Mouse (Mus musculus): ENCODE data around the gene Abhd13. TPM values are rescaled to one million over a fixed set of nuclear protein-coding genes. Genes with fewer than 3 reads are reported as not detected.

Gene Abhd13
- total and polyA plus RNA-seq, 3 experiments: 14.0 to 15.5 TPM; not detected in 1

GRCm38 (mm10) chr8:9935574-9935973 lies 41.9 kb upstream of the Abhd13 start:
- H3K9me3 ChIP-seq (replicated peaks; ENCODE audit: insufficient read depth, low read length): no peaks in the 10 kb centered on the region
- no peak overlapping the region for H3K4me3 ChIP-seq (ENCODE audit: control insufficient read depth in 1 of 2, insufficient read depth in 1 of 2, low read depth in 2 of 2, low read length in 2 of 2)
- no peaks in the 10 kb centered on the region for H3K79me2 ChIP-seq (ENCODE audit: control insufficient read depth, insufficient read depth, low read length, poor library complexity)
- TF ChIP-seq E2F4 (IDR thresholded peaks at IDR 0.05; ENCODE audit: borderline replicate concordance, low read depth, low read length) (no peak), CHD1 (IDR thresholded peaks at IDR 0.05; ENCODE audit: low read depth, low read length) (no peak), NRF1 (IDR thresholded peaks at IDR 0.05; ENCODE audit: insufficient read depth, low read depth, low read length, poor library complexity, severe bottlenecking) (no peak), EP300 (IDR thresholded peaks at IDR 0.05; ENCODE audit: low read depth in 1 of 2, low read length in 2 of 2) (no peak), KAT2A (conservative IDR thresholded peaks at IDR 0.05; ENCODE audit: low read depth, low read length) (no peak), POLR2A (IDR thresholded peaks at IDR 0.05; ENCODE audit: control insufficient read depth in 1 of 2, insufficient read depth in 1 of 2, low read depth in 1 of 2, low read length in 2 of 2, poor library complexity in 1 of 2) (no peak), UBTF (IDR thresholded peaks at IDR 0.05; ENCODE audit: borderline replicate concordance, insufficient read depth, low read depth, low read length) (no peak), USF1 (IDR thresholded peaks at IDR 0.05; ENCODE audit: low read depth, low read length) (no peak), TAL1 (IDR thresholded peaks at IDR 0.05; ENCODE audit: low read length) (no peak), ELF1 (IDR thresholded peaks at IDR 0.05; ENCODE audit: low read depth, low read length) (no peak), MYB (IDR thresholded peaks at IDR 0.05; ENCODE audit: low read depth, low read length) (no peak), MXI1 (IDR thresholded peaks at IDR 0.05; ENCODE audit: low read depth, low read length) (no peak), MAFK (IDR thresholded peaks at IDR 0.05; ENCODE audit: borderline replicate concordance, low read depth, low read length) (no peak), ETS1 (IDR thresholded peaks at IDR 0.05; ENCODE audit: low read depth, low read length) (no peak), POLR2AphosphoS5 (IDR thresholded peaks at IDR 0.05; ENCODE audit: borderline replicate concordance, low read depth, low read length) (no peak), RAD21 (IDR thresholded peaks at IDR 0.05; ENCODE audit: low read depth, low read length) (no peak), BHLHE40 (IDR thresholded peaks at IDR 0.05; ENCODE audit: borderline replicate concordance, low read depth, low read length) (no peak)
- no peaks in the 10 kb centered on the region for H3K27me3 ChIP-seq (ENCODE audit: control insufficient read depth in 1 of 2, insufficient read depth in 2 of 2, low read length in 2 of 2)
- H3K36me3 ChIP-seq (ENCODE audit: control insufficient read depth in 1 of 2, insufficient read depth in 2 of 2, low read length in 2 of 2): no peaks in the 10 kb centered on the region
- no peak overlapping the region for H3K27ac ChIP-seq (ENCODE audit: control insufficient read depth, low read depth, low read length)
- no peak for DNase-seq (ENCODE audit: low read depth, low spot score)
- no peaks in the 10 kb centered on the region for H3K4me1 ChIP-seq (ENCODE audit: control insufficient read depth in 1 of 2, insufficient read depth in 2 of 2, low read length in 2 of 2)
- no peak overlapping the region for H3K9ac ChIP-seq (ENCODE audit: control insufficient read depth, low read depth, low read length, poor library complexity, severe bottlenecking)

DNA sequence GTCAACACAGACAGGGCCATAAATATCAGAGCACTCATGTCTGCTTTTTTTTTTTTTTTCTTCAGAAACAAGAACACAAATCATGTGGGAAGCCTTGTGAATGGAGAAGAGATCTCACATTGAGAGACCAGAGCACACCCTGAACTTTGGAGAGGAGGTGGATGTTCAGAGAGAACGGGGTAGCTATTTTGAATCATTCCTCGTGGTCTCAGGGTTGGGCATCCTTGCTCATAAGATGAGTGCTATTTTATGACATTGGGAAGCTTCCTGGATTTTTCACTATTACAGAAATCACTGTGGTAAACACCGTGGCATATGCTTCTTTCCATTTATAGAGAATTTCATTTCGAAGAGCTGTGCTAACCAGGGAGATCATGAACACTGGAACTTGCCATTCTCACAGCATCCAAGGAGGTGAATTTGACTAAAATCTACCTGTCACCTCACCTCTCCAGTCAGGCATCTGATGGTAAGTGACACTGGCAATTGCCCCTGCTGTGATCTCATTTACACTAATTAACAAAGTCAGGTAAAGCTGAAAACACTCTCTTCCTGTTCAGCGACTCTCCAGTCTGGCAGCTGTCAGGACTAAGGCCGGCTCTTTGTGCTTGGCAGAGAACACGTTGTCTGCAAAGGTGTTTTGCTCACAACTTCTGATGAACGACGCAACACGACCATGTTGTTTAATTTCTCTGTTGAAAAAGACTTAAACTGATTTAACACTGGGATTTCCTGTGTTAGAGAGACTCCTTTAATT lies 28.2 kb upstream of the Abhd13 start:
- H3K27ac ChIP-seq (ENCODE audit: control insufficient read depth, low read depth, low read length): no peak overlapping the region
- TF ChIP-seq MAFK (IDR thresholded peaks at IDR 0.05; ENCODE audit: borderline replicate concordance, low read depth, low read length): no peak
- TF ChIP-seq MYC (IDR thresholded peaks at IDR 0.05; ENCODE audit: low read depth, low read length): no peak
- TF ChIP-seq GATA1 (IDR thresholded peaks at IDR 0.05; ENCODE audit: low read depth, low read length): no peak
- TF ChIP-seq CTCF (IDR thresholded peaks at IDR 0.05 in 2 of 3, conservative IDR thresholded peaks at IDR 0.05 in 1 of 3; ENCODE audit: control insufficient read depth in 1 of 3, insufficient read depth in 1 of 3, low read depth in 2 of 3, low read length in 3 of 3, poor library complexity in 1 of 3, severe bottlenecking in 1 of 3): no peak
- no peaks in the 10 kb centered on the region for H3K9me3 ChIP-seq (replicated peaks; ENCODE audit: insufficient read depth, low read length)
- H3K27me3 ChIP-seq (ENCODE audit: control insufficient read depth in 1 of 2, insufficient read depth in 2 of 2, low read length in 2 of 2): no peaks in the 10 kb centered on the region
- H3K4me3 ChIP-seq (ENCODE audit: control insufficient read depth in 1 of 2, insufficient read depth in 1 of 2, low read depth in 2 of 2, low read length in 2 of 2): no peak overlapping the region
- no peaks in the 10 kb centered on the region for H3K79me2 ChIP-seq (ENCODE audit: control insufficient read depth, insufficient read depth, low read length, poor library complexity)
- DNase-seq (ENCODE audit: low read depth, low spot score): no peak
- no peak overlapping the region for H3K9ac ChIP-seq (ENCODE audit: control insufficient read depth, low read depth, low read length, poor library complexity, severe bottlenecking)
- no peaks in the 10 kb centered on the region for H3K36me3 ChIP-seq (ENCODE audit: control insufficient read depth in 1 of 2, insufficient read depth in 2 of 2, low read length in 2 of 2)
- H3K4me1 ChIP-seq (ENCODE audit: control insufficient read depth in 1 of 2, insufficient read depth in 2 of 2, low read length in 2 of 2): no peaks in the 10 kb centered on the region

Measured in MEL (cell line).